Mouse (Mus musculus) thymus, postnatal 36 days (tissue): ENCODE measurements around the gene Prkci.

Experiments
- DNase-seq, 2 experiments: peaks; one replicate each; pipeline ENCODE4 v3.0.0; 2022; ENCODE audit warnings: mixed read lengths in 2 of 2

The Prkci gene

DNA sequence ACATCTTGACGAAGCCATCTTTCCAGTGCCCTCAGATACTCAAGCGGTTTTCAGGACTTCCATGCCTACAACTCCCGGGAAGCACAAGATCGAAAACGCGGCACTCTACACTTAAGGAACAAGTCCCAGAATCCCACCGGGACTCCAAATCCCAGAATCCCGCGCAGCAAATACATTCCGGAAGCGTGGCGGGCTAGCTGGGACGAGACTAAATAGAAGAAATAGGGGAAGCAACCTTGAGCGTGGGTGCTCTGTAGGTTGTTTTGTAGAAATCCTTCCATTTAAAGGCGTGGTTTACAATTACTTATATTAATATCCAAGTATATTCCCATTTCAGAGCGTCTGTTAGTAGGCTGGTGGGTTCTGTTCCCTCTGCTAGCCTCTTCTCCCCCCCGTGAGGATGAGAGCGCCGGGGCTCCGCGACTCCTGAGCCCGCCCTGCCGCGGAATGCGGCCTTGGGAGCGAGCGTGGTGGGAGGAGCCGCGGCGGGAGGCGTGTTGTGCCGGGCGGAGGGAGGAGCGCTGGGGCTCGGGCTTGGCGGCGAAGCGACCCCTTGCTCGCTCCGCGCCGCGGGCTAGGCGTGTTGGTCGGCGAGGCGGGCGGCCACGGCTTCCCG lies at the start of gene Prkci:
Gene Prkci (plus strand): TSS at position 465 of the 616 bp plus-strand sequence.
- DNase-seq = peak; percentile 94 to 95

DNA sequence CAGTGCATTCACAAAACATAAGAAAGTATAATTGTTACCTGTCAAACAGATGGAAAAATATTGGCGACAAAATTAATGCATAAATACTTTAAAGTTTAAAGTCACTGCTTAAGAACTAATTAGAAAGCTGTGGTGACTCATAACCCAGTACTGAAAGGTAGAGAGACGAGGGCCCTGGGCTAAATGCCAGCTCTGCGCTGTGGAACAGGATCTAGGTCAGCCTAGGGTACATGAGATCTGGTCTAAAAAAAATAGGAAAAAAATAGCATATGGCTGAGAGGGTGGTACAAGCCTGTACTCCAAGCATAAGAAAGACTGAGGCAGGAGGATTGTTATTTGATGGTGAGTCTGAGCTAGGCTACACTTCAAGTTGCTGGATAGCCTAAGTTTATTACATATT lies 43.9 kb upstream of the Prkci start:
- no peak for DNase-seq

DNA sequence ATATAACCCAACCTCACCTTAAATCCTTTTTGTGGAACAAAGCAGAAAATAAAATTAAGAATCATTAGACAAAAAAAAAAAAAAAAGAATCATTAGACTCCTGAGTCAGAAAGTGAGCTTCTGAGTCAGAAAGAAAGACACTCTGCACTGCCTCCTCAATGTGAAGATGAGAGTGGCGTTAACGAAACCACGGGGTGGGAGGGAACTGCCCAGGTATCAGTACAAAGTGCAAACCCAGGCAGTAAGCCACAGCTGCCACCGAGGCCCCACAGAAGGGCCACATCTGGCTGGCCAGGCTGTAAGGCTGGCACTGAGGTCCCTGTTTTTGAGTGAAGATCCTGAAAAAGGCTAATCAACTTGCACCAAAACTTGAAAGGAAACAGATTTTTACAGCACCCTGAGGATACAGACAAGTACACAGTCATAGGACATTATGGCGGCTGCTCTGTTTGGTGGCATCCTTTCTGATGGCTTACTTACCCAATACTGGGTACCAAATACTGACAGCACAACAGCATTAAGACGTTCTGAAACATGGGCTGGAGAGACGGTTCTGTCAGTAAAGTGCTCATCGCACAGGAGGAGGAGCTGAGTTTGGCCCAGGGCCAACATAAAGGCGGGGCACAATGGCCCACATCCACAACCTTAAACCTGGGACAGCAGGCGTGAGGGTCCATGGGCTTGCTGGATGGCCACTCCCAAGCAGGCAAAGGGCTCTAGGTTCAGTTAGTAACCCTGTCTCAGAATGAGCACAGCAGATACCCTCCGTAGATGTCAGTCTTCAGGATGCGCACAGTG lies 43.1 kb upstream of the Prkci start:
- no peak for DNase-seq

DNA sequence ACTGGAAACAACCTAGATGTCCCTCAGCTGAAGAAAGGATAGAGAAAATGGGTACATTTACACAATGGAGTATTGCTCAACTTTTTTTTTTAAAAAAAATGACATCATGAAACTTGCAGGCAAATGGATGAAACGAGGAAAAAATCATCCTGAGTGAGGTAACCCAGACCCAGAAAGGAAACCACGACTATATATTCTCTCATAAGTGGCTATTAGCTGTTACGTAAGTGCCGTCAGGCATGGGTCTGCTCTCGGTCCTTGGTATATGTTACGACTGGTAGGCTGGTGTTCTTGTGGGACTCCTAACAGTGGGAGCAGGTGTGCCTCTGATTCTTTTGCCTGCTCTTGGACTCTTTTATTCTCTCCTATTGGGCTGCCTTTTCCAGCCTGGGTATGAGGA lies 39.2 kb upstream of the Prkci start:
- no peak for DNase-seq

DNA sequence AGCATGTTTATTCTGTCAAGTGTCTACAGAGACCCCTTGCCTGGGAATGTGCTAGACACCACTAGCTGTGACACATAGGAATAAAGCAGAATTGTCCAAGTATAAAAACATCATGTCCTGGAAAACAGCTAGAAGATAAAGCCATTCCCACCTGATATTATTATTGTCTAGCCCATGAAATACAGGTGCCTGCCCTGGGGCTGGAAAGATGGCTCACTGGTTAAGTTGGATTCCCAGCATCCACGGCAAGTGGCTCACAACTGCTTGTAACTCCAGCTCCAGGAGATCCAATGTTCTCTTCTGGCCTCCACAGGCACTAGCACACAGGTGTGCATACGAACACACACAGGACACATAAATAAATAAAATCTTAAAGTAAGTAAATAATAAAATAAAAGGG lies 36.8 kb upstream of the Prkci start:
- DNase-seq = no peak

DNA sequence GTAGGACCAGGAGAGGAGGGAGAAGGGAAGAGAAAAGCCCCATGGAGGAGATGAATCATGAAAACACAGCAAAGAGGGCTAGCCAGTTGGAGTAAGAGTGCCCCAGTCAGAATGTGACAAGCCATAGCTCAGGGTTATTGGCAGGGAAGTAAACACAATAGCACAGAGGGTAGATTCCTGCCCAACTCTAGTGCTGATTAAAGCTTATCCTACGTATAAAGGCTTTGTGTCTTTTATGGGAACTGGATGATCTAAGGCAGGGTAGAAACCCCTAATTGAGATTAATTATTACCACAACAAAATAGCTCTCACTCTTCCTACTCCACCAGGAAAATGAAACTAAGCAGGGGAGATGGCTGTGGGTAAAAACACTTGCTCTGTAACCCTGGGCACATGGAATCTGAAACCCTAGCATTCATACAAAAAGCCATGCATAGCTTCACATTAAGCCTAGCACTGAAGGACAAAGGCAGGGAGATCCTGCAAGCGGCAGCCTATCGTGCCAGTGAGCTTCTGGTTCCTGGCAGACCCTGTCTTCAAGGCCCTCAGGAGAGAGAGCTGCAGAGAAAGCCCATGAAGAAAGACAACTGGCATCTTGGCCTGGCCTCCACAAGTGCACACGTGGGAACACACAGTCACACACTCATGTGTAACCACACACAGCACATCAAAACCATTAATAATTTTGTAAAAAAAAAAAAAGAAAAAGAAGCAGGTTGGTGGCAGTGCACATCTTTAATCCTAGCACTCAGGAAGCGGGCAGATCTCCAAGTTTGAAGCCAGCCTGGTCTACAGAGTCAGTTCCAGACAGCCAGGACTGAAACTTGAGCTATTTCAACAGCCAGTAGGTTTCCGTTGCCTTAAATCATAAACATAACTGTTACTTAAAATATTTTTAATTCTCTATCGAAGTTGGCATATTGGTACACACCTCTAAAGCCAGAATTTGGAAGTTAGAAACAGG lies 35.4 kb upstream of the Prkci start:
- no peak for DNase-seq

DNA sequence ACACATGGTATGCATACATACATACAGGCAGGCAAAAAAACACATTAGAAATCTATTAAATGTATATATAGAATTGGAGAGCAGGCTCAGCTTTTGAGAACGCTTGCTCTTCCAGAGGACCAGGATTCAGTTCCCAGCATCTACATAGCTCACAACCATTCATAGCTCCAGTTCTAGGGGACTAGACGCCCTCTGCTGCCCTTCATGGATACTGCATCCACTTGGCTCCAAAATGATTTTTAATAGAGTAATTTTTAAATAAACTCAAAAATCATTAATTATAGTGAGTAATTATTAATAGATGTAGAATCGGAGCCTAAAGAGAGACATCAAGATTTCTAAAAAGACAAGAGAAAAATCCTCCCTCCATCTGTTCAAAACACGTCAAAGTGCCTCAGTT lies 32.4 kb upstream of the Prkci start:
- no peak for DNase-seq

DNA sequence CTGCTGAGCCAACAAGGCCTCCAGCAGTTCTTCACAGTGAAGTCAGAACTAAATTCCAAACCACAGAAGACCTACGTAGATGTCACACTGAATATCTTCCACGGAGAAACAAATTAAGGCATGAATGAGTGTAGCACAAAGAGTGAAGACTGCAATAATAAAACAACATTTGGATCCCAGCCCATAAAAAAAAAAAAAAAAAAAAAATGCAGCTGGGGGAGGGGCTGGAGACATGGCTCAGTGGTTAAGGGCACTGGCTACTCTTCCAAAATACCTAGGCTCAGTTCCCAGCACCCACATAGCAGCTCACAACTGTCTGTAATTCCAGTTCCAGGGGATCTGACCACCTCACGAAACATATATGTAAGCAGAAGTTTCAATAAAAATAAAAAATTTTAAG lies 31.3 kb upstream of the Prkci start:
- no peak for DNase-seq

DNA sequence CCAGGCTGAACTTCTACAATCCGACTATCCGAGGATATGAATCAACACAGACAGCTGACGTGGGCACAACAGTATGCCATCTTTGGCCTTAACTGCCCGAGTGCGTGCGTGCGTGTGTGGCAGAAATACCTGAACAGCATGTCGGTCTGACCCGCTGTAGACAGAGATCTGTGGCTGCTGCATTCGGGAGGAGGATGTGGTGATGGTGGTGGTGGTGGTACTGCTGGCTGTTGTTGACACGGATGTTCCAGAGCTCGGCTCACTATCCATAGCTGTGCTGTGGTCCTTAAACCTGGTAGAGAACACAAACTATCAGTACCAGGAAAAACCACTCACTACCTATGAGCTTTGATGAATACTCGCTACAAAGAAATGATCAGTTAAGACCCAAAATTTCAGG lies 29.9 kb upstream of the Prkci start:
- DNase-seq = peak in 1 of 2 experiments; percentile 20

DNA sequence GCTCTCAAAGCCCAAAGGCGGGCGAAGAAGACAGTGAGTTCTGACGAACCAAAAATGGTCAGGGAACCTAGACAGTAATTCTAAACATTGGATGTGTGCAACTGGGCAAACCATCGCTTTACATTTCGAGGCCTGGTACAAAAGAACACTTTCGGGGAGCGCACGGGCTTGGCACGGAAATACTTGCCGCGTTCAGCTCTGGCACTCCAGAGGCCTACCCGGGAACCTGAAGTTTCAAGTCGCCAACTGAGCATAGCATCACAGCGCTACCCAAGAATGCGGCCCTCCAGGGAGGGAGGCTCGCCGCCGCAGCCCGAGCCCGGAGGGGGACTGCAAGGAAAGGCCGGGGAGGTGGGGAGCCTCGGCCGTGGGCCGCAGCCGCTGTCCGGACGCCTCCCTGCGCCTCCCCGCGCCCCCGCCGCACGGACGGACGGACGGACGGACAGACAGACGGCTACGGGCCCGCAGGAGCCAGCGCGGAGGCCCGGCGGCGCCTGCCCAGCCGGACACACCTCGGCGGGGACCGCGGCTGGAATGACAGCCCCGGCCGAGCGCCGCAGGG lies 26.9 kb upstream of the Prkci start:
- DNase-seq = peak; percentile 56 to 63

DNA sequence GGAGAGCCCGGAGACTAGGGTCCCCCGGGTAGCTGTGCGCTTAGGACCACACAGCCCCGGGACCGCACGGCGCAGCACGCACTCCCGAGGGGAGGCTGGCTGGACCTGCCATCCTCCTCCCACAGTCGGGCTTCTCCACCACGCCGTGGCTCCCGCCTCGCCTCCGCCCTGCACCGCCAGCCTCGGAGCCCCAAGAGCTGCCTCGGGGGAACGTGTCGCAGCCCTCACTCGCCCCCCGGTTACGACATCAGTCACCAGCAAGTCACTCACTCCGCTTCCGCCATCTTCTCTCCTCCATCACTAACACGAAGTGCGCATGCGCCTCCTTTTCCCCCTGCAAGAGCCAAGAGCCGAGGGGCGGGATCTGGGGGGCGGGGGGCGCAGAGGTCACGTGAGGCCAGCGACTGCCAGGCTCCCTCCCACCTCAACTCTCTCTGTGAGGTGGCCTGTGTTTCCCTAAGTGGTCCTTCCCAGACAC lies 26.4 kb upstream of the Prkci start, which contains the start of gene Phc3:
Gene Phc3 (minus strand): TSS at position 312 of the 478 bp plus-strand sequence.
- DNase-seq = peak; percentile 91 to 95

DNA sequence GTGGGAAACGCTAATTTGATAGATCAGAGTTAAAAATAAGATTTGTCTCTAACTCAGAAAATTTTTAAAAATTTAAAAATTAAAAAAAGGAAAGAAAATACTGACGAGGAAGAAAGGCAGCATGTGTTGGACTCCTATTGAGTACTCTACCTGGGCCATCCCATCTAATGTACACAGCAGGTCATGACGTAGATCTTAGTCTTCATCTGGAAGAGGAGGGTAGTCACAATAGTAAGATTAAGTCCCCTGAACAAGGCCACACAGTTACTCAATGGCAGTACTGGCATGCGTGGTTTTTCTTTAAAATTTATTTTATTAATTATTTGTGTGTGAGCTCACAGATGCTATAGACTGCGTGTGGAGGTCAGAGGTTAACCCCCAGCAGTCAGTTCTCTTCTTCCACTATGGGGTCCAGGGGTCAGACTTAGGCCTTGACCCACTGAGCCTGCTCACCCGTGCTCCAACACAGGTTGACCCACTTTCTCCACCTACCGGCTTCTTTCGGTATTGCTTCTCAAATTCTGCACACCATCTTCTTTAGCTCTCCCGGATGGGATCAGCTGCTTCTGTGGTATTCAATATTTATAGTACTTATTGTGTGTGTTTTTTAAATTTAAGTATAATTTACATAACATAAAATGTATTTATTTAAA lies 20.3 kb upstream of the Prkci start:
- DNase-seq = peak; percentile 43 to 63

DNA sequence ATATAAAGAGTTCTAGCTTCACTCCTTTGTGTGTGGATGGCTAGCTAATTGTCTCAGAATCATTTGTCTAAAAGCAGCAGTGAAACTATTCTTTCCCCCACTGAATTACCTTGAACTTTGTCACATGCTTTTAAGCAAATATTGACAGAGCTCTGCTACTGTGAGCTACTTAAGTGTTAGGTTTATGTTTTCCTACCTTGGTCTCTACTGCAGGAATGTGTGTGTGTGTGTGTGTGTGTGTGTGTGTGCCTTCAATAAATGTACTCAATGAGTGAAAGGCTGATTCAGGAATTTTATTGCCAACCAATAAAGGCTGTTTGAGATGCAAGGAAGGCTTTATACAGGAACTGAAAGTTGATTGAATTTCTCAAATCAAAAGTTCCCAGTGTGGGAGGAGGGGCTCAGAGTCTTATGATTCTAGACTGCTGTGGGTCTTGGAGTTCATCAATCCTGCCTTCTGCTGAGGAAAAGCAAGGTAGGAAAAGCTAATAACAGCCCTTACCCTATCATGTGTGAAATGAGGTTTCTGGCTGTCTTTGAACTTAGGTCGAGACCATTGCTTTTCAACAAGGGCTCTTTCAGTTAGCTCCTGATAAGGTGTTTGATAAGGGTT lies 18.4 kb upstream of the Prkci start:
- DNase-seq = no peak

DNA sequence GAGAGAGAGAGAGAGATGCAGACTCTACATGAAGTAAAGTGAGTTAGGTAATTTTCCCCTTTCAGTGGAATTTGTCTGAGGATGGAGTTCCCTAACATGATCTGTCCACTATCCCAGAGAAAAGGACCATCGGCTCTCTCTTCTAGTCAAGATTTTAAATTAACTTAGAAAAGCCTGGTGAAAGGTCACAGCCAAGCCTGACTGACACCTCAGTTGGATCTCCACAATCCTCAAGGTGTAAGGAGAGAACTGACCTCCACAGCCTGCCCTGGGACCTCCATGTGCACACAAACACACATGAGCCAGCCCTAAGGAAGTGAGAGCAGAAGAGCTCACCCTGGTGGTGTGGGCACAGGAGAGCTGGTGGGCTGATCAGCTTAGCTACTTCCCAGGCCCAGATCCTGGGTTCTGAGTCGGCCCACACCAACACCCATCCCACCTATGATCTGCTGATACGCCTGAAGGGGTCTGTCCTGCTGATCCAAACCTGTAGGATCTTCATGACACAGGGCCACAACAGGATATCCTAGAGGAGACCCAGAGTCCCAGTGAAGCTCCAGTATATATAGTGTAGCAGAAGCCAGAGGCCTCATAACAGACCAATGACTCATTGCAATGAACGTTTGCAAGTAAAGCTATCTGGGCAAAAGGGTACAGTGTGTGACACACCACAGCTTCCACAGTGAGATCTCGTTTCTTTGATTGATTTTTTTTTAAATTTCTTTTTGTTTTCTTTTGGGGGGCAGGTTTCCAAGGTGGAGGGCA lies 13.7 kb upstream of the Prkci start:
- DNase-seq = no peak

DNA sequence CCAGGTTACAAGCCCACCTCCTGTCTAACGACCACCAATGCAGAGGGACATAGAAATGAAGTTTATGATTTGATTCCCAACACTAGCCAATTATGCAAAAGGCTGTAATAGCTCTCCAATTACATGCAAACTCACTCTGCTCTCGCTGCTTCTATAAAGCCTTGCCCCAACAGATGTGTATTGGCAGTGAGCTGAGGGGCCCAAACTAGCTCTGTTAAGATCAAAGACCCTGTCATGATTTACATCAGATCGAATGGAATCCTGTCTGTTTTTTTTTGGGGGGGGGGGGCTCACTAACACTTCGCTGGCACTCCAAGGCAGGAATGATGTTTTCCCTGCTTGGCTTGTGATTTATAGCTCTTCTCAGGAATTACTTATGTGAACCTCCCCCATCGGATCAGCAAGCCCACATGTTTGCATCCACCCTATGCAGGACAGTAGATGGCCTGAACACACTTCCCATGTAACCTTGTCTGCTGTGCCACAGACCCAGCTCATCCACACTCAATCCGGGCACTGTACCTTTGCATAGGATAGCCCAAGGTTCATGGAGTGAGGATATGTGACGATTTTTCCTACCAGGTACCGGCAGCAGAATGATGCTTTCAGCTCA lies 12.5 kb upstream of the Prkci start:
- DNase-seq = no peak

DNA sequence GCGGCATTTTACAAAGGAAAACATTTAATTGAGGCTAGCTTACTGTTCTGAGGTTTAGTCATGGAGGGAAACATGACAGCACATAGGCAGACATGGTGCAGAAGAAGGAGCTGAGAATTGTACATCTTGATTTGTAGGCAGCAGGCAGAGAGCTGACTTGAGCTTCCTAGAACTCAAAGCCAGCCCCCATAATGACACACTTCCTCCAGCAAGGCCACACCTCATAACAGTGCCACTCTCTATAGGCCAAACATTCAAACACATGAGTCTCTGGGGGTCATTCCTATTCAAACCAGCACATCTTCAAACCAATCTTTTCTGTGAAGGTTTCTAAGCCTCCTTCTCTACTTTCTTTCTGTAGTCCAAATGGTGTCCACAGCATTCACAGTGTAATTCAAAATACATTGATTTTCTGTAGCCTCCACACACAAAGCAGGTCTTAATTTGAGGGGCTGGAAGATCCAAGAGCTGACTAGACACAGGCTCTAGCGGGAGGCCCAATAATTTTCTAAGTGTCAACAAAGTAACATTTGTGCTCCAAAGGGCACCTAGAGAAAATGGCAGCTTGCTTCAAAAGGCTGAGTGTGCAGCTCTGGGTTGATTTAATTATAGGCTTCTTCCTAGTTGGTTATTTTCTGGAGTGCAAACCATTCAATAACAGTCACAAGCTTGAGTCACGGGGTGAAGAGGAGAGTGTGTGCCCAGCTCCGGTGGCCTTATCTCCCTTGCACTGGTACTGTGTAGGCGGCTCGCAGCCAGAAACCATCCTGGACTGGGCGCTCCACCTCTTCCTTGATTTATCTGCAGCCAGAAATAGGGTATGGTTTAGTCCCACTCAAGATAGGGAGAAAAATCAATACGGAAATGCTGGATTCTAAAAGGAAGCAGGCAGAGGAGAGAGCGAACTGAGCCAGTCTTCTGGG lies 7.9 kb upstream of the Prkci start:
- DNase-seq = no peak

DNA sequence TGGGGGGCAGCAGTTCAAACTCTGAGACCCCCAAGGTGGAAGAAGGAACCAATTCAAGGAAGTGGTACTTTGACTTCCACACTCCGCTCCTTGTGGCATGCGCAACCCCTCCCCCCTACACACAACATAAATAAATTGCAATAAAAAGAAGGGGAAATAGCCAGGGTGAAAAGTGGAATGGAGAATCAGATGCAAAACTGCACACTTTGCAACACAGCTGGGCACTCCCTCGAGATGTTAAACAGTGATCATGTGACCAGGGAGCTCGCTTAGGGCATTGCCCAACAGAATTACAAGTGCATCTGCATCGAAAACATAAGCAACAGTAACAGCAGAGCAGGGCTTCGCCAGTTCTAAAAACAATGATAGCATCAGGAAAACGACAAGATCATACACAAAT lies 3.4 kb upstream of the Prkci start:
- DNase-seq = no peak

DNA sequence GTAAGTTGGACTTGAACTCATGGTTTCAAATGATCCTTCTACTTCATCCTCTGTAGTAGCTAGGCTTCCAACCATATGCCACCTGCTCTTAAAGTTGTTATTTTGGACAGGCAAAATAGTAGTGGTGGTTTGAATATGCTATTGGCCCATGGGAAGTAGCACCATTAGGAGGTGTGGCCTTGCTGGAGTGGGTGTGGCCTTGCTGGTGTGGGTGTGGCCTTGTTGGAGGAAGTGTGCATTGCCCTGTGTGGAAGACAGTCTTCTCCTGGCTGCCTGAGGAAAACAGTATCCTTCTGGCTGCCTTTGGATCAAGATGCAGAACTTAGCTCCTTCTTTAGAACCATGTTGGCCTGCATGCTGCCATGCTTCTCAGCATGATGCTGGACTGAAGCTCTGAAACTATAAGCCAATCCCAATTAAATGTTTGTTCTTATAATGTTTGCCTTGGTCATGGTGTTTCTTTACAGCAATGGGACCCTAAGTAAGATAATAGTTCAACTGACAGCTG lies 2.4 kb upstream of the Prkci start:
- peak in 1 of 2 experiments; percentile 15 for DNase-seq

DNA sequence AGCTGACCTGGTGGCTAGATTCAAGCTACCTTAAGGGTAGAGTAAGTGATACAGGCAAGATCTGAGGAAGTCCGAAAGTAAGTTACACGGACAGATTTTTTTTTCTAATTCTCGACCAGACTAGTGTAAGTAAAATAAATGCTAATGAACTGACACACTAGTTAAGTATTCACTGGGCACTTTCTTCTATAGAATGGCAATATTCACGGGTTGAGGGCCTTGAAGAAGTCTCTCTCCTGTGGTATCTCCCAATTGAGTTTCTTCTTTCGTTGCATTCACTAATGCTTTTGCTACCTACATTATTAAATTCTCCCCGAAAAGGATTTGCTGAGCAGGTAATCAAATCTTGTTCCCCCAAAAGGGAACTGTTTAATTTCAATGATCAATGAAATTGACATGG lies 688 bp upstream of the Prkci start:
- DNase-seq = no peak
